Mouse (Mus musculus): ENCODE measurements around the gene Actr3.
"Not testable (repeated sequence)": the region's sequence is repeated elsewhere in the genome, so short reads cannot be mapped to it uniquely, and the experiment has no call there.

Actr3 gene

GRCm38 (mm10) chr1:125438826-125439225, 3.3 kb upstream of the Actr3 start:
- DNase-seq (ENCODE audit: low spot score in 2 of 2) = no peak

- no peak for DNase-seq (ENCODE audit: low spot score in 2 of 2)
Observed at GRCm38 (mm10) chr1:125437927-125438326, 2.4 kb upstream of the Actr3 start.

GRCm38 (mm10) chr1:125437161-125437560, 1.6 kb upstream of the Actr3 start:
- DNase-seq (ENCODE audit: low spot score in 2 of 2) = no peak

- no peak for DNase-seq (ENCODE audit: low spot score in 2 of 2)
Observed at GRCm38 (mm10) chr1:125435018-125435368, 534 bp downstream of the Actr3 start.

- peak in 1 of 2 experiments; percentile 28 for DNase-seq (ENCODE audit: low spot score in 2 of 2)
Observed at GRCm38 (mm10) chr1:125434485-125435001, 984 bp downstream of the Actr3 start.

- DNase-seq (ENCODE audit: low spot score in 2 of 2) = no peak
Observed at GRCm38 (mm10) chr1:125431286-125431685, 4.2 kb downstream of the Actr3 start.

GRCm38 (mm10) chr1:125430737-125431136, 4.8 kb downstream of the Actr3 start:
- DNase-seq (ENCODE audit: low spot score in 2 of 2) = no peak

- no peak for DNase-seq (ENCODE audit: low spot score in 2 of 2)
Observed at GRCm38 (mm10) chr1:125429984-125430383, 5.5 kb downstream of the Actr3 start.

- no peak for DNase-seq (ENCODE audit: low spot score in 2 of 2)
Observed at GRCm38 (mm10) chr1:125428315-125428714, 7.2 kb downstream of the Actr3 start.

GRCm38 (mm10) chr1:125426387-125427045, 9.0 kb downstream of the Actr3 start:
- no peak for DNase-seq (ENCODE audit: low spot score in 2 of 2)

- DNase-seq (ENCODE audit: low spot score in 2 of 2) = no peak
Observed at GRCm38 (mm10) chr1:125419906-125420305, 15.6 kb downstream of the Actr3 start.

GRCm38 (mm10) chr1:125418732-125419131, 16.8 kb downstream of the Actr3 start:
- no peak for DNase-seq (ENCODE audit: low spot score in 2 of 2)

- DNase-seq (ENCODE audit: low spot score in 2 of 2) = no peak
Observed at GRCm38 (mm10) chr1:125407220-125407619, 28.3 kb downstream of the Actr3 start.

GRCm38 (mm10) chr1:125395391-125395790, 40.1 kb downstream of the Actr3 start:
- DNase-seq (ENCODE audit: low spot score in 2 of 2) = no peak

- not testable (repeated sequence) for DNase-seq (ENCODE audit: low spot score in 2 of 2)
Observed at GRCm38 (mm10) chr1:125393324-125393723, 42.2 kb downstream of the Actr3 start.

- DNase-seq (ENCODE audit: low spot score in 2 of 2) = not testable (repeated sequence)
Observed at GRCm38 (mm10) chr1:125390065-125390754, 45.3 kb downstream of the Actr3 start.

- DNase-seq (ENCODE audit: low spot score in 2 of 2) = not testable (repeated sequence)
Observed at GRCm38 (mm10) chr1:125389634-125390033, 45.9 kb downstream of the Actr3 start.

- DNase-seq (ENCODE audit: low spot score in 2 of 2) = no peak
Observed at GRCm38 (mm10) chr1:125388370-125388769, 47.2 kb downstream of the Actr3 start.

GRCm38 (mm10) chr1:125386217-125386616, 49.3 kb downstream of the Actr3 start:
- no peak for DNase-seq (ENCODE audit: low spot score in 2 of 2)

- no peak for DNase-seq (ENCODE audit: low spot score in 2 of 2)
Observed at GRCm38 (mm10) chr1:125382622-125383021, 52.9 kb downstream of the Actr3 start.

GRCm38 (mm10) chr1:125378889-125379288, 56.6 kb downstream of the Actr3 start:
- no peak for DNase-seq (ENCODE audit: low spot score in 2 of 2)

GRCm38 (mm10) chr1:125372855-125373254, 62.7 kb downstream of the Actr3 start:
- peak in 1 of 2 experiments; percentile 20 for DNase-seq (ENCODE audit: low spot score in 2 of 2)

GRCm38 (mm10) chr1:125370779-125371178, 64.7 kb downstream of the Actr3 start:
- DNase-seq (ENCODE audit: low spot score in 2 of 2) = peak in 1 of 2 experiments; percentile 50

Measured in cerebellum, postnatal 4 days (tissue).